In the genomic region with DNA sequence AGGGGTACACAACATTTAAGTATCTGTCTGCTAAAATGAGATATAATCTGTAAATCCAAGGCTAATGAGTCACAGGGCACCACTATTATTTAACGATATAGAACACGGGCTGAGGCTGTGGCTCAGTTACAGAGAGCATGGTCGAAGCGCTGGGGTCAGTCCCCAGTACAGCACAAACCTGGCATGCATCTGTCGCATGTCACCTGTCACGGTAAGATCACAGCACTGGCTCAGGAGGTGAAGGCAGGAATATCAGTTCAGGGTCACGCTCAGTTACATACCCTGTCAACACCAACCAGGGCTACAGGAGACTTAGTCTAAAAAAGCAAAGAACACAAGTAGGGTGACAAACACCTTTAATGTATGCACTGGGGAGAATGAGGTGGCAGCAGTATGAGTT, we compare ENCODE assay signal across 13 mouse cellular contexts.
"Had no signal": no experiment of that assay in that cellular context is flagged by ENCODE, and none has a peak within 500 bp of the region (broad histone marks: within the 10 kb centered on the region; RNA-seq: fewer than 3 reads in every experiment).

No protein-coding gene starts in this region.

- H3K4me3 ChIP-seq: limb, embryonic 15.5 days; liver, embryonic 13.5 days; midbrain, embryonic 12.5 days; neural tube, embryonic 13.5 days had no signal

- H3K4me2 ChIP-seq: limb, embryonic 15.5 days; liver, embryonic 13.5 days; midbrain, embryonic 12.5 days; neural tube, embryonic 13.5 days had no signal

- H3K27me3 ChIP-seq: limb, embryonic 15.5 days; liver, embryonic 13.5 days; midbrain, embryonic 12.5 days; neural tube, embryonic 13.5 days had no signal

- DNase-seq: kidney, postnatal 14 days; left cerebral cortex, postnatal 4 days; liver, embryonic 13.5 days; lung, adult 18-20 months; retina, postnatal 1 day; right cerebral cortex, postnatal 4 days; spleen, adult 18-20 months; thymus, adult 18-20 months; thymus, postnatal 14 days had no signal

- H3K27ac ChIP-seq: limb, embryonic 15.5 days; liver, embryonic 13.5 days; midbrain, embryonic 12.5 days; neural tube, embryonic 13.5 days had no signal

- H3K4me1 ChIP-seq: limb, embryonic 15.5 days had no signal

- H3K9ac ChIP-seq: limb, embryonic 15.5 days; liver, embryonic 13.5 days; midbrain, embryonic 12.5 days; neural tube, embryonic 13.5 days had no signal

- H3K9me3 ChIP-seq: limb, embryonic 15.5 days; liver, embryonic 13.5 days; midbrain, embryonic 12.5 days; neural tube, embryonic 13.5 days had no signal

- H3K36me3 ChIP-seq: limb, embryonic 15.5 days; liver, embryonic 13.5 days; midbrain, embryonic 12.5 days; neural tube, embryonic 13.5 days had no signal

- ATAC-seq: midbrain, embryonic 16.5 days had no signal
